Comparison of ENCODE assay signal across 10 mouse cellular contexts in genomic region chr11:86497908-86498307, GRCm38 (mm10). TPM values are rescaled to one million over a fixed set of nuclear protein-coding genes. Genes with fewer than 3 reads are reported as not detected.
DNase-seq lines count a peak whose midpoint lies in the region; TF ChIP-seq lines count a peak whose summit lies in the region.
"Had no signal": no experiment of that assay in that cellular context is flagged by ENCODE, and none has a peak within 500 bp of the region (broad histone marks: within the 10 kb centered on the region; RNA-seq: fewer than 3 reads in every experiment).

No protein-coding gene starts in this region.

- DNase-seq in kidney, adult 2 months = no peak
- DNase-seq in kidney, adult 8-10 months = no peak
- peak; percentile 29 for DNase-seq in 3T3-L1 (ENCODE audit: low read depth, low spot score)
- DNase-seq in c-Kit-positive CD71-positive TER-119-positive erythroid progenitor cells, embryonic 14.5 days (ENCODE audit: low spot score) = peak; percentile 12
- no peak for DNase-seq in adrenal gland, postnatal 25 days
- no peak for DNase-seq in hindbrain, embryonic 10.5 days (ENCODE audit: low spot score)
- DNase-seq in heart, embryonic 10.5 days (ENCODE audit: low spot score) = no peak
- DNase-seq: left cerebral cortex, postnatal 4 days; lung, postnatal 10 days had no signal

- H3K9me3 ChIP-seq in E14TG2a.4 (ENCODE audit: low read length) = no peaks in the 10 kb centered on the region
- no peaks in the 10 kb centered on the region for H3K9me3 ChIP-seq in hindbrain, embryonic 10.5 days
- H3K9me3 ChIP-seq in heart, embryonic 10.5 days = no peaks in the 10 kb centered on the region

- 90% methylated on average over 3 of the region's 3 CpGs for WGBS in kidney, adult 2 months
- WGBS in hindbrain, embryonic 10.5 days = 75% methylated on average over 3 of the region's 3 CpGs
- 75% methylated on average over 3 of the region's 3 CpGs for WGBS in heart, embryonic 10.5 days

- H3K4me3 ChIP-seq in kidney, adult 2 months (ENCODE audit: insufficient read depth, low read depth, low read length) = no peak overlapping the region
- H3K4me3 ChIP-seq in E14TG2a.4 (replicated peaks; ENCODE audit: low read length) = no peak overlapping the region
- no peak overlapping the region for H3K4me3 ChIP-seq in hindbrain, embryonic 10.5 days
- H3K4me3 ChIP-seq in heart, embryonic 10.5 days = no peak overlapping the region

- peaks cover 4% of the 10 kb centered on the region for H3K36me3 ChIP-seq in kidney, adult 2 months (ENCODE audit: control insufficient read depth, insufficient read depth, low read length)
- peaks cover 61% of the 10 kb centered on the region for H3K36me3 ChIP-seq in E14TG2a.4 (ENCODE audit: insufficient read depth, low read length)
- peaks cover 67% of the 10 kb centered on the region for H3K36me3 ChIP-seq in hindbrain, embryonic 10.5 days
- H3K36me3 ChIP-seq in heart, embryonic 10.5 days = peaks cover 53% of the 10 kb centered on the region

- no peak for TF ChIP-seq POLR2A in kidney, adult 2 months (IDR thresholded peaks at IDR 0.05; ENCODE audit: low read depth, low read length)

- H3K27ac ChIP-seq in kidney, adult 2 months (ENCODE audit: insufficient read depth, low read depth, low read length) = no peak overlapping the region
- H3K27ac ChIP-seq in hindbrain, embryonic 10.5 days = no peak overlapping the region
- no peak overlapping the region for H3K27ac ChIP-seq in heart, embryonic 10.5 days

- H3K27me3 ChIP-seq in kidney, adult 2 months (replicated peaks; ENCODE audit: control insufficient read depth, insufficient read depth, low read length) = no peaks in the 10 kb centered on the region
- H3K27me3 ChIP-seq in E14TG2a.4 (ENCODE audit: insufficient read depth, low read length) = no peaks in the 10 kb centered on the region
- H3K27me3 ChIP-seq in hindbrain, embryonic 10.5 days (ENCODE audit: insufficient read depth, poor library complexity, severe bottlenecking) = no peaks in the 10 kb centered on the region
- no peaks in the 10 kb centered on the region for H3K27me3 ChIP-seq in heart, embryonic 10.5 days (ENCODE audit: insufficient read depth, poor library complexity, severe bottlenecking)

- TF ChIP-seq CTCF in kidney, adult 2 months (conservative IDR thresholded peaks at IDR 0.05; ENCODE audit: insufficient read depth, insufficient read length, low read depth, low read length) = 0 out of 2 replicates have a peak, but pooled peaks have one; percentile 26
- peak; percentile 58 for TF ChIP-seq CTCF in E14TG2a.4 (conservative IDR thresholded peaks at IDR 0.05; ENCODE audit: low read length)

- no peaks in the 10 kb centered on the region; the same call in 1 of the 2 replicates for H3K4me1 ChIP-seq in kidney, adult 2 months (ENCODE audit: control insufficient read depth, insufficient read depth, low read length)
- H3K4me1 ChIP-seq in E14TG2a.4 (replicated peaks; ENCODE audit: low read depth, low read length) = peaks cover 33% of the 10 kb centered on the region
- H3K4me1 ChIP-seq in hindbrain, embryonic 10.5 days (replicated peaks) = peaks cover 3% of the 10 kb centered on the region; the same call in 1 of the 2 replicates
- H3K4me1 ChIP-seq in heart, embryonic 10.5 days = no peaks in the 10 kb centered on the region

RNA-seq across cellular contexts. Expression of gene Rnft1, which starts 13.5 kb away (rescaled TPM):
- polyA plus RNA-seq in kidney, adult 2 months (2012; rRNA removed) = 8.0 and 9.4 TPM in 2 replicates
- total RNA-seq in adrenal gland, postnatal 25 days (2021) = 29.6 and 36.7 TPM in 2 replicates
- polyA plus RNA-seq in hindbrain, embryonic 10.5 days (2016; fragmentation: Nextera tagmentation; extraction: Ambion mirVana) = 19.7 and 25.1 TPM in 2 replicates
- polyA plus RNA-seq in heart, embryonic 10.5 days (2016; fragmentation: Nextera tagmentation; extraction: Ambion mirVana) = 37.6 and 43.2 TPM in 2 replicates

RNA-seq across cellular contexts. Expression of gene Rps6kb1, which starts 46.7 kb away (rescaled TPM):
- polyA plus RNA-seq in kidney, adult 2 months (2012; rRNA removed) = 6.0 and 7.3 TPM in 2 replicates
- 41.3 and 44.1 TPM in 2 replicates for total RNA-seq in adrenal gland, postnatal 25 days (2021)
- 43.5 and 53.6 TPM in 2 replicates for polyA plus RNA-seq in hindbrain, embryonic 10.5 days (2016; fragmentation: Nextera tagmentation; extraction: Ambion mirVana)
- polyA plus RNA-seq in heart, embryonic 10.5 days (2016; fragmentation: Nextera tagmentation; extraction: Ambion mirVana) = 54.3 and 60.4 TPM in 2 replicates

RNA-seq across cellular contexts. Expression of gene Tubd1, which starts 46.9 kb away (rescaled TPM):
- 2.6 and 2.8 TPM in 2 replicates for polyA plus RNA-seq in kidney, adult 2 months (2012; rRNA removed)
- 8.5 and 10.5 TPM in 2 replicates for total RNA-seq in adrenal gland, postnatal 25 days (2021)
- polyA plus RNA-seq in hindbrain, embryonic 10.5 days (2016; fragmentation: Nextera tagmentation; extraction: Ambion mirVana) = 12.7 and 12.8 TPM in 2 replicates
- 11.8 and 12.8 TPM in 2 replicates for polyA plus RNA-seq in heart, embryonic 10.5 days (2016; fragmentation: Nextera tagmentation; extraction: Ambion mirVana)

Comparison
In these comparisons a context has a peak if more than half of its experiments do, and no peak if none do; other contexts are left out.
1. DNase-seq: peak in 3T3-L1 (single experiment) and c-Kit-positive CD71-positive TER-119-positive erythroid progenitor cells, embryonic 14.5 days (single experiment); none in kidney, adult 2 months (single experiment), kidney, adult 8-10 months (0 of 2), adrenal gland, postnatal 25 days (single experiment), hindbrain, embryonic 10.5 days (single experiment) and heart, embryonic 10.5 days (single experiment).